Mouse (Mus musculus) fibroblast of lung, adult 2 months (primary cell): ENCODE measurements around the gene Pdcd6ip.

Experiments used
- DNase-seq: peaks from one replicate; pipeline ENCODE4 v3.0.0-alpha.2; 2011; ENCODE audit warnings: low read depth

The Pdcd6ip gene

GRCm38 (mm10) chr9:113624086-113624485 is 84.0 kb downstream of the Pdcd6ip start:
- no peak for DNase-seq

DNA sequence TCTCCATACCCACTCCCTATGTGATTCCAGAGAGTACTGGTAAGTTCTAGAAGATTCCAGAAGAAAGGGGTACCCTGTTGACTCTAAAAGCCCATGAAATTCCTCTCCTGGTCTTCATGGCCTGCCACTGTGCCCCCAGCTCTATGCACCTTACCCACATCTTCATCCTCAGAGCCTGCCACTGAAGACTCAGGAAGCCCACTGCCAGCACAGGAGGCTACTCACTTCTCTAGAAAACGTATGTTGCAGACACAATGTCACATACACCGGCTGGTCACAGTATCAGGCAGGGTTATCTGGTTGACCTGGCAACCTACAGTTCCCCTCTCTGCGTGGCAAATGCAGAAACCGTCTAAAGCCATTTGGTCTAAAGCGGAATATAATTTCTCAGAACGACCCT is 91.0 kb downstream of the Pdcd6ip start:
- DNase-seq: no peak

DNA sequence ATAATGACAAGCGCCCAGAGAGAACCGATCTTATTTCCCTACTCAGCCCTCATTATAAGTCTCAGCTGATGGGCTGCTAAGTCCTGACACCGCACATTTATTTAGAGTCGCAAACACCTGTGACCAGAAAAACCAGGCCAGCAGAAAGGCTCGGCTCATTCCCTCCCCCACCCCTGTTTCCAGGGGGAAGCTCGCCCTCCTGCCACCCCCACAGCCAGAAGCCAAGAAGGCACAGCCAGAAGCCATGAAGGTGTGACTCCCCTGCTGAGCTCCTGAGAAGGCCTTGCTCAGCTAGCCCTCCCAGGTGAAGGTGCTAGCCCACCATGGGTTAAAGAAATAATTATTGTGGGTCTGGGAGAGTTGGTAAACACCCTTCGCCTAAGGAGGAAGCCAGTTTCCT is 97.3 kb downstream of the Pdcd6ip start:
- DNase-seq: no peak

- DNase-seq: no peak
These were observed 105.9 kb downstream of the Pdcd6ip start for GRCm38 (mm10) chr9:113602140-113602539.
